Mouse (Mus musculus) right cerebral cortex, postnatal 36 days (tissue): ENCODE measurements around the gene Cgrrf1.
"Not testable (repeated sequence)": the region's sequence is repeated elsewhere in the genome, so short reads cannot be mapped to it uniquely, and the experiment has no call there.

ENCODE experiments used
- DNase-seq, 2 experiments: peaks; one replicate each; pipeline ENCODE4 v3.0.0; 2022; ENCODE audit warnings: low spot score in 2 of 2, mixed read lengths in 1 of 2

Cgrrf1 gene

GRCm38 (mm10) chr14:46831837-46832333 lies at the start of gene Cgrrf1:
Cgrrf1 (plus strand) TSS chr14:46832125.
- DNase-seq, result peak; percentile 94 to 96

DNA sequence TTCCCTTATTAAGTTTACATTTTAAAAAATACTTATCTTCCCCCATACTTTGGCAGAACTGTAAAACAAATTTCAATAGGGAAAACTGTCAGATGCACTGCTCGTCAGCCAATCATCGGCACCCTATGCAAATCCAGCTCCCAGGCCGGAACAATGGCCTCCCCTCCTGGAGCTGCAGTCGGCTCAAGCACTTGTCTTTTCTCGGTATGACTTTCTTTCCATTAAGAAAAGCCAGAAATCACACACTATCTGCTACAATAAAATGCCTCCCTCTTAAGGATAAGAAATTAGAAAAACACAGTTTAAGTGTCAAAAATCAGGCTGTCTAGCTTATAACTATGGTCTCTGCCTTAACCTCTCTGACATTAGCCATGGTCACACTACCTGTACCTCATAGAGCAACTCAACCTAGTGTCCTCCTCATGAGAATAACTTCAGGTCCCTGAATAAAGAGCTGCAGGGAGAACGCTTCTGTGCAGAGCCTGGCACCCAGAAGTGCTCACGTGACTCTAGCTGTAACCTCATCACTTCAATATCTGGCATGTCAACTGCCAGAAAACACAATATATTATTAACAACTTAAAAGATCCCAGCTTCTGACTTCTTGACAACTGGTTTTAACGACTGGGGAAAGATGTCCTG lies 49.6 kb upstream of the Cgrrf1 start:
- no peak for DNase-seq

GRCm38 (mm10) chr14:46783327-46783926 lies 48.5 kb upstream of the Cgrrf1 start:
- DNase-seq, result no peak

DNA sequence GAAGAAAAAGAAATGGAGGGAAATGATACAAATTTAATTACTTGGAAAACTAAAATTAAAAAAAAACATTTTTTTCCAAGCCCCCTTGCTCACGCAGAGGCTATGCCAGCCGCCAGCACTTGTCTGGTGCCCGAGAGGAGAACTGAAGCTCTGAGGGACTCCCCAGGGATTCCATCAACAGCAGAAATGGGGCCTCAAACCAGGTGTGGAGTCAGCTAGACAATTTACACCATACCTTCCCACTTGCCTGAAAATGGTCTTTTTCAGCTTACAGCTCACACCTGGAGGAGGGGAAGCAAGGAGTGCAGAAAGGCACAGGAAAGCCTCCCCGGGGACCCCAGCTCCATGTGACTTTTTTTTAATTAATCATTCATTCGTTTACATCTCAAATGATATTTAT lies 46.7 kb upstream of the Cgrrf1 start:
- no peak for DNase-seq

DNA sequence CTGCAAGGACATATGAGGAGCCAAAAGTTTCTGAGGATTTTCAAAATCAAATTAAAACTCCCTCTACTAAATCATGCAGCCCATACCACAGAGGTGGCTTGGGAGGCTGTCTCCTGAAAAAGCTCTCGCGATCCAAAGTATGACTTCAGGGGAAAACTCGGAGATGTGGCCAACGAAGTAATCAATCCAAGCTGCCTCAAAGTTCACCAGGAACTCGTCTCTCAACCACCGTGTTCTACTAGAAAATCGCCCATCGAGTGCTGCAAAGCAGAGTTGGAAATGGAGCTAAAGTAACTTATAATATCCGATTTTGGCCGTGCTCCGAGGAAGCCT lies 44.5 kb upstream of the Cgrrf1 start:
- DNase-seq, result no peak

GRCm38 (mm10) chr14:46787787-46788504 lies 44.0 kb upstream of the Cgrrf1 start, which contains the start of gene Cnih1:
Cnih1 (minus strand) TSS chr14:46788411.
- peak; percentile 81 to 83 for DNase-seq

DNA sequence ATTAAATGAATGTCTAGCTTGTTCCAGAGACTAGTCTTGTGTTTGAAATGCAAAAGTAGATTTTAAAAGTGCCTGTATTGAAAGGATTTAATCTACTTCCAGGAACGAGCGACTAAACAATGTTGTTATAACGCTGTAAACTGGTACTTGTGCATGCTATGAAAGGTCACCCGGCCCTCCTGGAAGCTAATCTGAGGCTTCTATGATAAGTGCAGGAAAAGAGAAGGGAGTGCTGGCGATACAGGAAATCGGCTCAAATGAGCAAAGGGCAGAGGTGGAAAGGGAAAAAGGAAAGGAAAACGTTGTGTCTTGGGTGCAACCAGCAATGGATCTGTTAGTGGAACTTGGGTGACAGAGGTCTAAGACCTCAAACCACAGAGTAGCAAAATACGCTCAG lies 43.4 kb upstream of the Cgrrf1 start:
- DNase-seq, result no peak

- DNase-seq, result no peak
Observed at GRCm38 (mm10) chr14:46790303-46790702, 41.6 kb upstream of the Cgrrf1 start.

DNA sequence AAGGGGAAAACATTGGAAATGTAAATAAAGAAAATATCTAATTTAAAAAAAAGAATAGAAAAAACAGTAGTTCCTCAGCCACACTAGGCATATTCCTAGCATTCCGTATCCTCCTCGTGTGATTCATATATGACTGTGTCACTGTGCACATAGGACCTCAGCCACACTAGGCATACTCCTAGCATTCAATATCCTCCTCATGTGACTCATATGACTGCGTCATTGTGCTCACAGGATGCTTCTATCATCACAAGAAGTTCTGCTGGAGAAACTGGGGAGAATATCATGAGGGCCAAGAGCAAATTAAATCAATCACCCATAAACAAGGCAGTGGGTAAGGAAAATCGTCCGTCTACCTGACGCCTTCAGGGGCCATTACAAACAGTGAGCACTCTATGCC lies 41.2 kb upstream of the Cgrrf1 start:
- DNase-seq, result no peak

DNA sequence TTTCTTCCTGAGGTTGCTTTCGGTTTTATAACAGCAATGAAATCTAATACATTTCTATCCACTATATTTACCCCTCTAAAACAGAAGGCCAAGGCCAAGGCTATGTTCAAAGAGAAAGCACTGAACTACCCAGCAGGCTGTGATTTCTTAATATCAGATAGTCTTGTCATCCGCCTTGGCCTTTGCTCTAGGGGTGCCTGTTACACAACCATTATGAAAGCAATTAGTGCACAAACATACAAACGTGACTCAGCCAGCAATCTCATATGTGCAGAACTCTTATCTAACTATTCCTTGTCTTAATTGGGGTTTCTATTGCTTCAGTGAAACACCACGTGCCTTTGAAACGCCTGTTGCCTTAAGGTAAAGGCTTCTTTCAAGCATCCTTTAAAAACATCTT lies 37.8 kb upstream of the Cgrrf1 start:
- no peak for DNase-seq

DNA sequence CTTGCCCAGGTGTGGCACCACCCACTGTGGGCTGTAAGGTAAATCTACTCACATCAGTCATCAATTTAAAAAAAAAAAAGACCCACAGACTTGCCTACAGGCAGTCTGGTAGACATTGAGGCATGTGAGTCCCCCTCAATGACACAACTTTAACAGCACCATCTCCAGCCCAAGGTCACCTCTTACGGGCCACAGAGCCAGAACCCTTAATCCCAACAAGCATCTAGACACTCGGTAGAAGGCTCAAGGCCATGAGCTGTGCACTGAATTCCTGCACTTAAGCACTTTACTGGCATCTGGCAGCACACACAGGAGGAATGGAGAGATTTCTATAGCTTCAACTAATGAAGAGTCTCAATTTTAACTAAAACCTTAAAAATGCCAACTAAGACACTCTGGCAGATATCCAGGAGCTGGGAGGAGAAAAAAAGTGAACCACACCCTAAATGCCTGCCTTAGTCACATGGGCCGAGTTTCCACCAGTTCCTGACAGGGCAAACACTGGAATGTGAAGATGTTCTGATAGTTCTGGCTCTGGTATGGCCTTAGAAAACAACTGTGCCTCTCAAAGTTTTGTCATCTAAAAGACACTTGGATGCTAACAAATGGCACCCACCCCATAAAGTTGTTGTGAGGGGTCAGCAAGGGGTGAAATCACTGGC lies 31.1 kb upstream of the Cgrrf1 start:
- DNase-seq, result no peak

GRCm38 (mm10) chr14:46803259-46803658 lies 28.7 kb upstream of the Cgrrf1 start:
- no peak for DNase-seq

- DNase-seq, result no peak
Observed at GRCm38 (mm10) chr14:46803791-46804190, 28.1 kb upstream of the Cgrrf1 start.

DNA sequence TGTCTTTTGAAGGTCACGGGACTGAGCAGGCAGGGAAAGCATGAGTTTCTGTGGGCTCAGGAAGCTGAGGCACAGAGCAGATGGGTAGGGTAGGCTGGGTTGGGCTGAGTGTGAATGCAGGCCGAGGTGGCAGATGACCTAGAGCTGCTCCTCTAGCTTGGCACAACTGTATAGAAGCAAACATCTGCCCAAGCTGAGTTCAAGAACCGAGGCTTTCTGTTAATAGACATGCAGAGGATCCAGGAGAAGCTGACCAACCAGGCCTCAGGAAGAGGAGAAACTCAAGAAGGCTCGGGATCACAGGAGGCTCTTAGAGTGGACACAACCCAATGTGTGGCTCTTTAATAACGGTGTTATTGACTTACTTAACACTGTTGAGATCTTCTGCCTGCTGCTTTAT lies 25.7 kb upstream of the Cgrrf1 start:
- DNase-seq, result no peak

DNA sequence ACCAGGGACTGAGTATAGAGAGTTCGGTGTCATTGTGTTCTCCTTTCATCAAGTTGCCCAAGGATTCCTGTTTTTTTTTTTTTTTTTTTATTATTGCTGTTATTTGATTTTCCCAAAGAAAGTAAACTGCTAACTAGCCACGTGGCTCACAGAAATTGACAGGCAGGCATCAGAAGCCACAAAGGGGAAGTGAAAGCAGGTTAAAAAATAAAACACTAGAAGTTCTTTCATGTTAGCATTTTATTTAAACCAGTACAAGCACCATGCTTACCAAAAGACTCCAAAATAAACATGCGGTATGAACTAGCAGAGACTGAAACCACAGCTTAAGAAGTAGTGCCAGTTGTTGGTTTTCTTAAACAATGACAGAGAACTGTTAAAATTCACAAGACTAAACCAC lies 24.0 kb upstream of the Cgrrf1 start:
- no peak for DNase-seq

DNA sequence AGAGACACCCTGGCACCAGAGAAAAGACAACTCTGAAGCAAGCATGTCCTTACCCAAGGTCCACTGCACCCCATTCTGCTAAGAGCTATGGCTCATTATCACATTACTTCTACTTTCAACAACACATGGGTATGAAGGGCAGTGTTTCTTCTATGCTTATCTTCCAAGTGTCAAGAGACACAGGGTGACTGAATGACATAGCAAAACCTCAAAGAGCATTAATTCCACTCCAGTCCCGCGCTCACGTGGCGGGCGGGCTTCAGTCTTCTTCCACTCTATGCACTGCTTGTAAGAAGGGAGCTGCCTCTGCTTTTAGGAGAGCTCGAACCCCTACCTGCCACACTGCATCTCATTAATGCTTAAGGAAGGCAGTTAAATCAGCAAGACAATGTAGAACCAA lies 16.3 kb upstream of the Cgrrf1 start:
- DNase-seq, result no peak

DNA sequence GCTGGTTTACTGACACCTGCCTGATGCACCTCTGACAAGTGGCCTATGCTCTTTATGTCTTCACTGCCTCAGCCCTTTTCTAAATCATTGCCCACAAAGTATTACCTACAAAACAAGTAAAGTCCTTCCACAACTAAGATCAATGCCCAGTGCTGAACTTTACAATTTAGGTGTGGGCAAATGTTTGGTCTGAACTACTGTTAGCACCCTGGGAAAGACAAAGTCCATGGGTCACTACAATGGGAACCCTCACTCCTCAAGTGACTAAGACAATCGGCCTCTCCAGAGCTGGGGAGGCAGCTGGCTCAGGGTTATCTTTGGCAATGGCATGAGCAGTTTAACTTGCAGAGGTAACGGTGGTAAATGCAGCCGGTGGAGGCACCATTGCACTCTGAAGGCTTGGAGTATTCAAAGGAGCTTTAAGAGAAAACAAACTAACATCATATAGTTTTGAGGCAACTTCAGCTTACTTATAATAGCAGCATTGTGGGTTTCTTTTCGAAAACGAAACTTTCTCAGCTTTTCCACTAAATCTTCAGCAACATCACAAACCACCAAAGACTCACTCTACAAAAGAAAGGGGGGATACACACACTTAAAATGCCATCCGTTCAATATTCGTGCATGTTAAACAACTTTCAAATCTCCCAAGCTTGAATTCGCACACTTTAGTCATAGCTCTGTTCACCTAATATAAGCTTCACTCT lies 14.9 kb upstream of the Cgrrf1 start:
- DNase-seq, result no peak

- DNase-seq, result no peak
Observed at GRCm38 (mm10) chr14:46818743-46819142, 13.2 kb upstream of the Cgrrf1 start.

DNA sequence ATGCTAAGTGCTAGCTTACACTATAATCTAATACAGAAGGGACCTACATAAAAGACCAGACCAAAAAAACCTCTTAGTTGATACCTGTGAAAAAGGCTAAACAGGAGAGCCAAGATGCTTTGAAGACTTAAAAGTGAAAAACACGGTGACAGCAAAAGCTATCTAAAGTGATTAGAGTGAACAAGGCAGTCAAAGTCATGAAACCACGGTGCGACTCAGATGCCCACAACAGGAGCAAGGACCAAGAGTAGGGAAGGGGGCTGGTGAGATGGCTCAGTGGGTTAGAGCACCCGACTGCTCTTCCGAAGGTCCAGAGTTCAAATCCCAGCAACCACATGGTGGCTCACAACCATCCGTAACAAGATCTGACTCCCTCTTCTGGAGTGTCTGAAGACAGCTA lies 12.0 kb upstream of the Cgrrf1 start:
- DNase-seq, result not testable (repeated sequence)

GRCm38 (mm10) chr14:46821271-46821872 lies 10.6 kb upstream of the Cgrrf1 start:
- DNase-seq, result no peak
